Mouse (Mus musculus) gastrocnemius, postnatal 4 days (tissue): ENCODE data around the gene 2900011O08Rik. TPM values are rescaled to one million over a fixed set of nuclear protein-coding genes. Genes with fewer than 3 reads are reported as not detected.
"Not testable (repeated sequence)": the region's sequence is repeated elsewhere in the genome, so short reads cannot be mapped to it uniquely, and the experiment has no call there.

ENCODE experiments used
- DNase-seq, 2 experiments: peaks; one replicate each; pipeline ENCODE4 v3.0.0; 2021 to 2022; ENCODE audit warnings: low spot score in 2 of 2, mixed read lengths in 2 of 2
- total RNA-seq, 2 experiments: library from RNA; stranded (reverse); gene quantifications; 2 replicates each; pipeline ENCODE4 v1.2.3; 2021

Gene 2900011O08Rik
- total RNA-seq, 2 experiments from 2014 or later: 0.20 to 0.36 TPM

GRCm38 (mm10) chr16:14059118-14059854 lies 72.9 kb downstream of the 2900011O08Rik start:
- no peak for DNase-seq

DNA sequence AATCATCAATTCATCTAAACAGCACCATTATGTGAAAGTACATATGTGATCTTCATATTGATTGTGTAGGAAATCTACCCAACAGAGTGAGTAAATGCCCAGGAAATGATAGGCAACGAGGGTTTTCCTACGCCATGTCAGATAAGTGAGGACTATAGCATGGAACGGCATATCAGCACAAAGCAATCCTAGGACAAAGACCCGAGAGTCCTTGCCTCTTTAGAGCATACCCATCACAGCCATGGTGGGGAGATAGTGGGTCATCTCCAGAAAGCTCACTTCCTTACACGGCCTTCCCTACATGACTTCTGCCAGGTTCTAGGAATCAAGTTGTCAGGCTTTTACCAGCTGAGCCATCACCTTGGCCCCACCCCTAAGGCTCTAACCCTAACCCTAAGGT lies 73.5 kb downstream of the 2900011O08Rik start:
- no peak for DNase-seq

- not testable (repeated sequence) for DNase-seq
Observed at GRCm38 (mm10) chr16:14066571-14066970, 80.2 kb downstream of the 2900011O08Rik start.

DNA sequence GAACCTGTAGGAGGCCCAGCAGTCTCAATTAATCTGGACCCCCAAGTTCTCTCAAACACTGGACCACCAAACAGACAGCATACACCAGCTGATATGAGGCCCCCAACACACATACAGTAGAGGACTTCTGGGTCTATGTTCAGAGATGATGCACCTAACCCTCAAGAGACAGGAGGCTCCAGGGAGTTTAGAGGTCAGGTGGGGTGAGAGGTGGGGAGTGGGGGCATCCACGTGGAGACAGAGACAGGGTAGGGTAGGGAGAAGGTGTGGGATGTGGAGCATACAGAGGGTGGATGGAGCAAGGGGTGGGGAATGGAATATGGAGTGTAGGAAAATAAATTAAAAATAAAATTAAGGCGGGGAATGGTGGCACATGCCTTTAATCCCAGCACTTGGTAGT lies 82.3 kb downstream of the 2900011O08Rik start:
- DNase-seq: not testable (repeated sequence)

- DNase-seq: no peak
Observed at GRCm38 (mm10) chr16:14070471-14071169, 84.2 kb downstream of the 2900011O08Rik start.

DNA sequence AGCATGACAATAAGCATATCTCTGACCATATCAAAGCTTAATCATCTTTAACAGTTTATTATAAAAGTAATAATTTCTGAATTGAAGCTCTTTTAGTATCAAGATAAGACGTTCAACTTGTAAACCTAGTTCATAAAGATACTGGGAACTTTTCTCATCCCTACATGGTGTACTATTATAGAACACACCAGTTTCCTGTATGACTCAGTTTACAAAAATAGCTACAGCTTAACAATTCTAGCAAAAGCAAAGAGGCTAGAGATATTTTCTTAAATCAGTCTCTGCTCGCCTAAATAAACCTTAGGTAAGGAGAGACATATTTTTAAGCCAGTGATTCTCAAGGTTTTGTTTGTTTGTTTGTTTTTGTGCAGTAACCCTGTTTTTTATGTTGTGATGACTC lies 96.5 kb downstream of the 2900011O08Rik start:
- no peak for DNase-seq

- no peak for DNase-seq
Observed at GRCm38 (mm10) chr16:14088249-14088648, 101.8 kb downstream of the 2900011O08Rik start.

- DNase-seq: no peak
Observed at GRCm38 (mm10) chr16:14089296-14089695, 102.9 kb downstream of the 2900011O08Rik start.

DNA sequence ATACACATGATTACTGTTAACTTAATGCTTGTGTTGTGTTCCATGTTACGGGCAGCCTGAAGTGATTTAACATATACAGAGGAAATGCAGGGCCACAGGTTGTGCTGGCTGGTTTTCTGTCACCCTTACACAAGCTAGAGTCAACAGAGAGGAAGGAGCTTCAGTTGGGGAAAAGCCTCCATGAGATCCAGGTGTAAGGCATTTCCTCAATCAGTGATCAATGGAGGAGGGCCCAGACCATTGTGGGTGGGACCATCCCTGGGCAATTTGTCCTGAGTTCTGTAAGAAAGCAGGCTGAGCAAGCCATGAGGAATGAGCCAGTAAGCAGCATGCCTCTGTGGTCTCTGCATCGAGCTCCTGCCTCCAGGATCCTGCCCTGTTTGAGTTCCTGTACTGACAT lies 105.4 kb downstream of the 2900011O08Rik start:
- no peak for DNase-seq

GRCm38 (mm10) chr16:14105891-14106290 lies 119.5 kb downstream of the 2900011O08Rik start:
- DNase-seq: no peak

DNA sequence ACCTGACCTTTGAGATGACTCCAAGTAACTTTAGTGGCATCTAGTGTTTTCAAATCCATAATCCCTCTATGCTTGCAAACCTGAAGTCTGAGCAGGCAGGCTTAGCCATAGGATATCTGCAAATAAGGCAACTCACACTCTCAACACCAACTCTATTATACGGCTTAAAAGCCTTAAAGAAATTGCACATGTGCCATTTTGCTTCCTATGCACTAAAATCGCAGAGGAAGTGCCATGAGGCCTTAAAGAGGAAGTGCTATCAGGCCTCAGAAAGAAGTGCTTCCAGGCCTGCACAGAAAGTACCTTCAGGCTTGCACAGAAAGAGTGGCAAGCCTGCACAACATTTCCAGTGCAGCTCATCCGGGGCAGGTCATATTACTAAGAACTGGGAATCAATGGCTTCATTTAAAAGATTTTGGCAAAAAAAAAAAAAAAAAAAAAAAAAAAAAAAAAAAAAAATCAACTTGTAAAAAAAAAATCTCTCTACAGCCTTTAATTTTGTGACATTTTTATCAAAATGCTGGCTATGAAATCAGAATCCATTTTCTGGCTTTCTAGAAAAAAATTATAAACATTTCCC lies 123.3 kb downstream of the 2900011O08Rik start:
- DNase-seq: no peak

GRCm38 (mm10) chr16:14110922-14111321 lies 124.5 kb downstream of the 2900011O08Rik start:
- DNase-seq: no peak

DNA sequence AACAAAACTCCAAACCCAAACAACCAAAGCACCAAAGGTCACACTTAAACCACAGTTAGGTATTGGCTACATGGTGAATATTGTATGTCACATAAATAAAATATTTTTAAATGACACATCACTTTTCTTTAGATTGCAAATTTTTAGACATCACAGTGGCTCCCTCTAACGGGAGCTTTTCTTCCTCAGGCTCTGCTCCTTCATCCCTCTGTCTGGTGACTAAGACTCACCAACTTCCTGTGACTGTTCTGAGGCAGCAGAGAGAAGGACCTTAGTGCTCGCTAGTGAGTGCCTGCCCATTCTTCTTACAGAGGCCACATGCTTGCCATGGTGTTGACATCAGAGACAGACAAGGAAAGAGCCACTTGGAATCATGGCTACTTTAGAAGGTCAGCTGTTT lies 125.7 kb downstream of the 2900011O08Rik start:
- DNase-seq: no peak

DNA sequence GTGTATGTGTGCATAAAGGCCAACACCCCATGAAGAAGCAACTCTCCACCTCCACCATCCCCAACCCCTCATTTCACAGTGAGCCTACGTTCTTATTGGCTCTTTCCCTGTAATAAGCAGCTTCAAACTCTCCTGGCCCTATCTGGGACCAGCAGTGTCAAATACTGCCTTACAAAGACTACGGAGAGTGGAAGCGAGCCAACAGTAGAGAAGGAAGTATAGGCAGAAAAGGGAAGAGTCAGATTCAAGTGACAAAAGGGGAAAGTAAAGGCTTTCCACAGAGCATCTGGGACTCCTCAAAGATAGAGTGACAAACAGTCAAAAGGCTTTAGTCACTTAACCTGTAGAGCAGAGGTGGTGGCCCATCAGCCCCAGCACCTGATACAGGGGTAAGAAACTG lies 126.3 kb downstream of the 2900011O08Rik start:
- no peak for DNase-seq

DNA sequence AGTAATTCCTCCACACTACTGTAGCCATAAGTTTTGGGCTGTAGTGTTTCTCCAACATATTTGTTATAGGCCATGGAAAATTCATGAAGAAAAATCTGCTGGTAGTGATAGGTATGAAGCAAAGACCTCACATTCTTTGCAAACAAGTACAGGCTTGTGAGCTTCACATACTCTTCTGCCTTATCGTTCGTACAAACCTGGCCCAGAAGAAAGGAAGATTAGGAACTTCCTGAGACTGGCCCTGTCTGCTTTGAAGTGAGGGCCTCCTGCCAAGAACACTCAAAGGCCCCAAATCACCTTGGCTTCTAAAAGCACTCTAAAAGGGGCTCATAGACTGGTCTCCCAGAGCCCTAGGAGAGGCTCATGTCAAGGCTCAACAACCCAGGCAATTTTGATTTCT lies 130.9 kb downstream of the 2900011O08Rik start:
- DNase-seq: no peak

GRCm38 (mm10) chr16:14120941-14121340 lies 134.5 kb downstream of the 2900011O08Rik start:
- DNase-seq: no peak

GRCm38 (mm10) chr16:14121563-14121962 lies 135.2 kb downstream of the 2900011O08Rik start:
- no peak for DNase-seq

- no peak for DNase-seq
Observed at GRCm38 (mm10) chr16:14122586-14122985, 136.2 kb downstream of the 2900011O08Rik start.

GRCm38 (mm10) chr16:14123901-14124300 lies 137.5 kb downstream of the 2900011O08Rik start:
- DNase-seq: no peak

- no peak for DNase-seq
Observed at GRCm38 (mm10) chr16:14124709-14125108, 138.3 kb downstream of the 2900011O08Rik start.

DNA sequence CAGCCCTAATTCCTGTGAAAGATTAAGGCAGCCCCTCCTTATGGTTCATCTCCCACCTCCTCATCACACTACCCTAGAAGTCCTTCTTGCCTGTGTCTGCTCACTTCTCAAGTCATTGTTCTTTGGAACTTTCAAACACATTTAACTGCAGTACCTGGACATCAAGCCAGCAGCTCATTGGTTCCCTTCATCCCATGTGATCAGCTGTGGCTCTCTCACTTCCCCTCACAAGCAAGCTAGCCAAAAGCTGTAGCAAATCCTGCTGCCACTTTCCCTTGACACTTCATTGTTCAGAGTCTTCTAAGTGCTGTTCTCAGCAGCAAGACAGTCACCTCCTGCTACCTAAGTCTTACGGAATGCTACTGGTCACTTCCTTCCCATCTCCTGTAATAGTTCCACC lies 138.8 kb downstream of the 2900011O08Rik start:
- DNase-seq: no peak

DNA sequence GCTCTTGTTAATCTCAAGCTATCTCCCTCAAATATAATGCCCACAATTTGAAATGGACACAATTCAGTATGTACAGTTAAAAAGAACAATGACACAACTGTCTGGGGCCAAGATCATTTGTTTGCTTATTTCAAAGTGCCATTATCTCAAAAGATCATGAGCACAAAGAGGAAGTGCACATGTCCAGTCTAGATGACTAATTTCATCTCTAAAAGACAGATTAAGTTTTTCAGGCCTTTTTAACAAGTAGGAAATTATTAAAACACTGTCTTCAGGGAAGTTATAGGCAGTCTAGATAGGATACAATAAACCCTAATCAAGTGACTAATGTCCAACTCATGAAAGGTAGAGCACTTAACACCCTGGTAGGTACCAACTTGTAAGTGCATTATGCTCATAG lies 142.6 kb downstream of the 2900011O08Rik start:
- no peak for DNase-seq
